Mouse (Mus musculus) neural tube, embryonic 11.5 days (tissue): ENCODE measurements at regions not wholly inside any gene's neighbourhood (a gene's known extent, or its start where the extent isn't known, plus 50 kb on each side); places are given as distances from the start of the nearest gene placed in this dataset.

Experiments used
- ATAC-seq: fragments of 200-750 bp; cut with Nextera tagmentation; 2 replicates; pipeline ENCODE4 v1.8.0; 2017; ENCODE audit warnings: moderate number of reproducible peaks, mild to moderate bottlenecking, moderate TSS enrichment, moderate library complexity; ENCODE audit not compliant: insufficient read depth, low FRiP score, low TSS enrichment
- DNase-seq: peaks from one replicate; pipeline ENCODE4 v3.0.0-alpha.2; 2015; ENCODE audit warnings: low spot score
- H3K27ac ChIP-seq: fragments of 300-500 bp; sonication (generic); 2 replicates; pipeline ENCODE4 v1.5.1; 2014; ENCODE audit warnings: low read depth, mild to moderate bottlenecking, low read length
- H3K27me3 ChIP-seq: fragments of 300-500 bp; sonication (generic); 2 replicates; pipeline ENCODE4 v1.6.1; 2014; ENCODE audit warnings: mild to moderate bottlenecking, low read length, mixed read lengths; ENCODE audit not compliant: control insufficient read depth, insufficient read depth
- H3K36me3 ChIP-seq: fragments of 300-500 bp; sonication (generic); 2 replicates; pipeline ENCODE4 v1.6.1; 2014; ENCODE audit warnings: mild to moderate bottlenecking, low read length, moderate library complexity, mixed read lengths; ENCODE audit not compliant: control insufficient read depth, insufficient read depth
- H3K4me1 ChIP-seq: fragments of 300-500 bp; sonication (generic); 2 replicates; pipeline ENCODE4 v1.6.1; 2014; ENCODE audit warnings: low read length, mixed read lengths; ENCODE audit not compliant: control insufficient read depth, insufficient read depth
- H3K4me2 ChIP-seq: fragments of 300-500 bp; sonication (generic); 2 replicates; pipeline ENCODE4 v1.6.1; 2014; ENCODE audit warnings: low read depth, mild to moderate bottlenecking, moderate library complexity
- H3K4me3 ChIP-seq: fragments of 300-500 bp; sonication (generic); 2 replicates; pipeline ENCODE4 v1.5.1; 2014; ENCODE audit warnings: low read depth, low read length
- H3K9ac ChIP-seq: fragments of 300-500 bp; sonication (generic); 2 replicates; pipeline ENCODE4 v1.6.1; 2014; ENCODE audit warnings: mild to moderate bottlenecking, low read length
- H3K9me3 ChIP-seq: fragments of 300-500 bp; sonication (generic); 2 replicates; pipeline ENCODE4 v1.6.1; 2016; ENCODE audit warnings: low read length; ENCODE audit not compliant: control insufficient read depth
- WGBS: fragments of 180-500 bp; shearing (Covaris S2); extraction: QIAGEN DNeasy Blood & Tissue Kit; methylation state at CpG from one replicate; pipeline ENCODE4 v1.1.7; 2014; 5-methylcytosine and 5-hydroxymethylcytosine counted together

DNA sequence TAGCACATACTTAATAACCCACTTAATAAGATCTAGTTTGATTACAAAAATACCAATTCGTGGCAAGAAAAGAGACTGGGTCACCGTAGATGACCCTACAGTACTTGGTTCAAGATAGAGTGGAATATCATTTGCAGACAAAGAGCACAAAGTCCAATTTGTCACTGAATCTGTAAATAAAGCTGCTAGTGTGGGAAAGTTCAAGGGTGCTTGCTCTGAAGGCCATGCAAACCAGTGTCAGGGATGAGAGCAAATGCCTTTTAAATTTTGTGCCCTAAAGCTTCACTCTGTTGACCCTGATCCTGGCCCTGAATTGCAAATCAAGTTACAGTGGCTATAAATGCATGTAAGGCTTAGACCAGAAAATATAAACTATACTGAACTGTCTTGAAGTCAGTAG, 113.1 kb downstream of the Cd55b start:
- 84% methylated on average over 2 of the region's 2 CpGs for WGBS
- Histone ChIP-seq H3K27ac (no peak overlapping the region), H3K9ac (no peak overlapping the region), H3K36me3 (no peaks in the 10 kb centered on the region), H3K27me3 (no peaks in the 10 kb centered on the region), H3K4me2 (no peak overlapping the region), H3K9me3 (no peaks in the 10 kb centered on the region), H3K4me1 (no peaks in the 10 kb centered on the region), H3K4me3 (no peak overlapping the region)
- DNase-seq (no peak), ATAC-seq (no peak)

DNA sequence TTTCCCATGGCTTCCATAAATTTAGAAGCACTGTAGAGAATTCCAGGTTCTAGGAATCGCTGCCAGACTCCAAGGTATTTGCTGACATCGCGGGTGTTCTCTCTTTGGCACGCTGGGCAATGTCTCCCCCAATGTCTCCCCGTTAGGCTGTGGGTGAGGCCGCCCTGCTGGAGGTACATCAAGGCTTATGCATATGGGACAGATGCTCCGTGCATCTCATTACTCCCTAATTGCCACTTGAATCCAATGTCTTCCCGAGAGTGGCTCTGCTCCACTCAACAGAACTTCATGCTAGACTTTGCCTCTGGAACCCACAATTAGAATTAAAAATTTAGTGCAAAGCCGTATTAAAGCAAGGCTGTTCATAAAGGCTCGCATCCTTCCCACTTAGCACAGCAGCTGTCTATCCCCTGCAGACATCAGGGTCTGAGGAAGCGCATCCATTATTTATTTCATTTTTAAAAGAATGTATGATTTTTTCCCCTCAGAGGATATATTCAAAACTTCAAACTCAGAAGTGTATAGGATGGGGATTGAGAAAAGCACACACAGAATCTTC, 120.9 kb downstream of the Cd55b start:
- Histone ChIP-seq H3K27ac (no peak overlapping the region), H3K9me3 (no peaks in the 10 kb centered on the region), H3K27me3 (no peaks in the 10 kb centered on the region), H3K4me3 (no peak overlapping the region), H3K4me1 (no peaks in the 10 kb centered on the region), H3K9ac (no peak overlapping the region), H3K4me2 (no peak overlapping the region), H3K36me3 (no peaks in the 10 kb centered on the region)
- DNase-seq (peak; percentile 11), ATAC-seq (no peak)
- WGBS, result 53% methylated on average over 11 of the region's 11 CpGs

DNA sequence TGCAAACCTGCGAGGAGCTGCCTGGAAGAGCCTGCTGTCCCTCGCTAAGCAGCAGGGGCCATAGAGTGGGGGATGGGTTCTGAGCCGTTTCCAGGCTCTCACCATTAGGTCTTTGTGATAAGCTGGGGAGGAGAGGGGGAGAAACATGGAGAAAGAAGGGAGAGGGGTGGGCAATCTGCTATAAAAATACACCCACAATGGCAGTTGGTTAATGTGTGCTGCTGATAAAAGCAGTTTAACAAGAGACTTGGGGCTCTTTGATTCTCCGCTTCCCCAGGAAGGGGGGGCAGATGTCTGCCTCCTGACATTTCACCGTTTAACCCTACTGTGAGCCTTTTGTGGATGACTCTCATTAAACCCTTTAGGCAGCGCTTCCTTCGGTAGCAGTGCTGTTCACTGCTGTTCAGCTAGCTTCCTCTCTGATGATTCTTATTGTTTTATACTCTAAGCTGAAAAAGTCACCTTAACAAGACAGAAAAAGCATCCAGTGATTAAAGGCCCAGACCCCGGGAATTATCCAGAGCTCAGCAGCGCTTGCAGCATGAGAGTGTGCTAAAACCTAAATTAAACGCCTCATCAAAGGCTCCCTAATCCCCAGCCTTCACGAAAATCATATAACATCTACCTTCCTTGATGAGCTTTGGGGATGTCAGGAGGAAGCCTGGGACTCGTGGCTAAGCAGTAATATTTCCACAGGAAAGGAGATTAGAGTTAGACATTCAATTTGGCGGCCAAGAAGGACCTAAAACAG, 122.6 kb downstream of the Cd55b start:
- ATAC-seq (peak; percentile 95), DNase-seq (peak; percentile 82)
- no peak overlapping the region for H3K4me3 ChIP-seq
- peak overlapping the region; percentile 51 for H3K27ac ChIP-seq
- no peaks in the 10 kb centered on the region for H3K27me3 ChIP-seq
- no peaks in the 10 kb centered on the region for H3K9me3 ChIP-seq
- H3K4me1 ChIP-seq, result no peaks in the 10 kb centered on the region
- no peaks in the 10 kb centered on the region for H3K36me3 ChIP-seq
- peak overlapping the region; percentile 23 for H3K4me2 ChIP-seq
- WGBS, result 6% methylated on average over 13 of the region's 13 CpGs
- H3K9ac ChIP-seq, result peak overlapping the region; percentile 53

DNA sequence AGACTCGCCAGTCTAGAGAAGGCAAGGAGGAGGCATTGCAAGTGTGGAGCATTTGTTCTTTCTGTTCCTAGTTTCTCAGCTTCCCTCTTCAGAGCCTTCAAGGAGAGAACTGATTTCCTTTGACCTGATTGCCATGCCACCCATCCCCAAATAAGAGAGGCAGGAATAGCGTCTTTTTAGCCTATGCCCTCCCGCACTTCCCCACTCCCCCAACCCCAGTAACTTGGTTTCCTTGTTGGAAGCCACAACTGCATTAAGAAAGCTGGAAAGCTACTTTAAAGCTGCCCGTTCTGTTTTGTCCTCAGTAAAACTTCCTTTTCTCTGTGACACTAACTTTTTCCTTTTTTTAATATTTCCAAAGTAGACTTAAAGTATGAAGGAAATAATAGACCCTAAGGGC, 123.2 kb downstream of the Cd55b start:
- no peaks in the 10 kb centered on the region for H3K4me1 ChIP-seq
- no peaks in the 10 kb centered on the region for H3K36me3 ChIP-seq
- H3K27ac ChIP-seq, result peak overlapping the region; percentile 51
- no peak overlapping the region for H3K4me3 ChIP-seq
- H3K4me2 ChIP-seq, result peak overlapping the region; percentile 23
- no peaks in the 10 kb centered on the region for H3K9me3 ChIP-seq
- no peak for DNase-seq
- no peaks in the 10 kb centered on the region for H3K27me3 ChIP-seq
- WGBS, result 10% methylated on average over 4 of the region's 4 CpGs
- peak overlapping the region; percentile 53 for H3K9ac ChIP-seq
- ATAC-seq, result 0 out of 2 replicates have a peak, but pooled peaks have one; percentile 13

DNA sequence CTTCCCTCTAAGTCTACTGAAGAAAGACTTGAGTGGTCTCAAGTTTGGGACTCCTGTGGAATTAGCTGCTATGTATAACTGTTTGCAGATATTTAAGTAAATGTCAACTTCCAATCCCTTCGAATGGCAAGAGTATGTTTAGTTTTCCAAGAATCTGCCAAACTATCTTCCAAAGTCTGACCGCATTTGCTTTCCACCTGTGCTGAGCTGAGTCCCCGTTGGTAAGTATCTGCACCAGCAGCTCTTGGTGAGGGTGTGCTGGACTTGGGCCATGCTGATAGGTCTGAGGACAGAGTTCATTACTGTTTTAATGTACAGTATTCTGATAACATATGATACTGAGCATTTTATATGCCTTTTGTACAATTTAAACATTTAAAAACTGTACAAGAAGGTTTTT, 123.7 kb downstream of the Cd55b start:
- H3K4me3 ChIP-seq, result no peak overlapping the region
- no peak for ATAC-seq
- no peak overlapping the region for H3K4me2 ChIP-seq
- no peaks in the 10 kb centered on the region for H3K9me3 ChIP-seq
- 60% methylated on average over 3 of the region's 3 CpGs for WGBS
- no peaks in the 10 kb centered on the region for H3K36me3 ChIP-seq
- no peak overlapping the region for H3K27ac ChIP-seq
- no peaks in the 10 kb centered on the region for H3K27me3 ChIP-seq
- no peak for DNase-seq
- no peak overlapping the region for H3K9ac ChIP-seq
- H3K4me1 ChIP-seq, result no peaks in the 10 kb centered on the region

DNA sequence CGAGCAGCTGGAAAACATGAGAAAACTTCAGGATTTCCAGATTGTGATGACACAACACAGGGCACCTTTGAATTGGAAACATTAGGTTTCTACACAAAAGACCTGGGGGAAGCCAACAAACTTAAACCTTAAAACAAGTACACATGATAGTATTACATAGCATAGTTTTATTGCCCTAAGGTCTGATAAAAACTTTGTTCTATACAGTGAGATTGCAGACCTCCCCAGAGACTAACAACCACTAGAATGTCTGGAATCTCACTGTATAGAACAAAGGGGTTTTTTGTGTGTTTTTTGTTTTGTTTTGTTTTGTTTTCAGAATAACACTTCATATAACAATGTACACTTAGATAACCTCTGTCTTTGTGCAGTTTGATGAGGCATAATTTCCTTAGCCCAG, 124.2 kb downstream of the Cd55b start:
- WGBS, result 82% methylated on average over 1 of the region's 1 CpGs

DNA sequence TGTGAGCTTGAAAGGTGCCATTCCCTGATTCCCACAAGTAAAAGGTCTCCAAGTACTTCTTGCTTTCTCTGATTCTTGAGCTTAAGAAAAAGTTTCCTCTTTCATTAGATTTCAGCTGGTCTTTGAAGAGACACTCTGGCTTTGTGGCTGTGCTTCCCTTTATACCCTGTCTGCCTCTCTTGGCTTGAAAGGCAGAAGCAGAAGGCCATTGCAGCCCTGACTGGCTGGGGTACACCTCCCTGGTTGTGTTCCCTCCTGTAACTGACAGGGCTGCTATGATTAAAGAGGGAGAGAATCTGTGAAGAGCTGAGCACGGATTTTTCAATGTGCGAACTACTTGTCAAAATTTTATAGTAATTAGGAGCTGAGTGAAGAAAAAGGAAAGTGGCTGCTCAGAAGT, 125.3 kb downstream of the Cd55b start:
- H3K36me3 ChIP-seq, result no peaks in the 10 kb centered on the region
- WGBS, result 73% methylated on average over 2 of the region's 2 CpGs
- H3K27ac ChIP-seq, result no peak overlapping the region
- H3K4me2 ChIP-seq, result no peak overlapping the region
- DNase-seq (no peak), ATAC-seq (no peak)
- H3K9me3 ChIP-seq, result no peaks in the 10 kb centered on the region
- H3K4me1 ChIP-seq, result no peaks in the 10 kb centered on the region
- no peak overlapping the region for H3K4me3 ChIP-seq
- no peaks in the 10 kb centered on the region for H3K27me3 ChIP-seq
- H3K9ac ChIP-seq, result no peak overlapping the region

More for the DNA sequence above, 124.2 kb downstream of the Cd55b start:
- Histone ChIP-seq H3K4me3 (no peak overlapping the region), H3K4me2 (no peak overlapping the region), H3K9ac (no peak overlapping the region), H3K27me3 (no peaks in the 10 kb centered on the region), H3K4me1 (no peaks in the 10 kb centered on the region), H3K27ac (no peak overlapping the region), H3K9me3 (no peaks in the 10 kb centered on the region), H3K36me3 (no peaks in the 10 kb centered on the region)
- ATAC-seq (no peak), DNase-seq (no peak)

DNA sequence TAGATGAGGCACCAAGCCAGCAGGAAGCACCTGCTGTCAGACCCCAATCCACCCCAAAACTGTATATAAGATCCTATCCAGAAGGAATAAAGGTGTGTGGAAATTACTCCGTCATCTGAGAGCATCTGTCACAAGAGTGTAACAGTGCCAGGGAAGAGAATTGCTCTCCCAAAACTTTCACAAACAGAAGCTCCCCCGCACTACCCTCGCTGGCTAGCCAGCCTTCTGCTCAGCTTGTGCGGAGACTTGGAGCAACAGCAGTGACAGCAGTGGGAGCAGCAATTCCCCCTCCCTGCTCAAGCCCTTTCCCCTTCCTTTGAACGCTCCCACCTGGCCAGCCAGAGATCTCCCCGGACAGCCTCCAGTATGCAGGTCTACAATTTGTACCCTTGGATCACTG, 136.9 kb downstream of the Cd55b start:
- DNase-seq (no peak), ATAC-seq (no peak)
- no peaks in the 10 kb centered on the region for H3K36me3 ChIP-seq
- no peak overlapping the region for H3K27ac ChIP-seq
- no peak overlapping the region for H3K4me3 ChIP-seq
- no peak overlapping the region for H3K4me2 ChIP-seq
- H3K27me3 ChIP-seq, result no peaks in the 10 kb centered on the region
- WGBS, result 87% methylated on average over 6 of the region's 6 CpGs
- H3K9ac ChIP-seq, result no peak overlapping the region
- no peaks in the 10 kb centered on the region for H3K9me3 ChIP-seq
- H3K4me1 ChIP-seq, result no peaks in the 10 kb centered on the region

DNA sequence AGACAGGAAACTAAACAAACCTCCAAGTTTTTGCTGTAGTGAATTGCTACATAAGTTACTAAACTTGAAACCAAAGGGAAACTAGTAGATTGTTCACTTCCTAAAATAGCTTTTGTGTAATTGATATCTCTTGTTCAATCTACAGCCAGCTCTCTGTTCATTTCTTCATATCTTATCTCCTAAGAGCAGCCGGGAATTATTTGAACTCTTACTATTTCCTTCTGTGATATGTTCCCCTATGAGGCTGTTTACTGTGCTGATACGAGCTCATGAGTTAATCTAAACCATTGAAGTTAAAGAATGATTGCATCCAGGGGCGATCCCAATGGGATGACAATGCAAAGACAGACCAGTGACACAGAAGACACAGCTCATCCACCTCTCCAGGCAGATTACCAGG, 140.7 kb downstream of the Cd55b start:
- H3K4me3 ChIP-seq, result no peak overlapping the region
- no peaks in the 10 kb centered on the region for H3K36me3 ChIP-seq
- ATAC-seq (no peak), DNase-seq (no peak)
- H3K4me2 ChIP-seq, result no peak overlapping the region
- no peak overlapping the region for H3K9ac ChIP-seq
- 81% methylated on average over 3 of the region's 3 CpGs for whole genome bisulfite sequencing
- H3K9me3 ChIP-seq, result no peaks in the 10 kb centered on the region
- no peak overlapping the region for H3K27ac ChIP-seq
- H3K4me1 ChIP-seq, result no peaks in the 10 kb centered on the region
- H3K27me3 ChIP-seq, result no peaks in the 10 kb centered on the region
